Mouse (Mus musculus): ENCODE results near the gene Zbtb6. TPM values are rescaled to one million over a fixed set of nuclear protein-coding genes. Genes with fewer than 3 reads are reported as not detected.

The Zbtb6 gene
- polyA plus RNA-seq (2015; fragmentation: Illumina TruSeq; extraction: RNeasy Lipid Tissue Mini Kit (QIAGEN cat#74804); ENCODE audit: low read depth, low replicate concordance): 11.6 TPM

GRCm38 (mm10) chr2:37442611-37443591, at the start of gene Zbtb6, which contains the start of the genes Zbtb26 and Rabgap1:
Zbtb6 (minus strand) TSS chr2:37443171.
Zbtb26 (minus strand) TSS chr2:37443135.
Rabgap1 (plus strand) TSS chr2:37443279.

GRCm38 (mm10) chr2:37422306-37423304, 20.4 kb downstream of the Zbtb6 start, which contains the start of gene Rc3h2:
Rc3h2 (minus strand) TSS chr2:37422903.

Other genes with a start within 250 kb of the Zbtb6 start
- not detected for gene Olfr366, start 231.6 kb downstream of the Zbtb6 start, polyA plus RNA-seq (2015; fragmentation: Illumina TruSeq; extraction: RNeasy Lipid Tissue Mini Kit (QIAGEN cat#74804); ENCODE audit: low read depth, low replicate concordance)
- gene Olfr368, start 116.7 kb downstream of the Zbtb6 start, polyA plus RNA-seq (2015; fragmentation: Illumina TruSeq; extraction: RNeasy Lipid Tissue Mini Kit (QIAGEN cat#74804); ENCODE audit: low read depth, low replicate concordance): not detected
- 30.4 TPM for gene Pdcl, start 83.8 kb downstream of the Zbtb6 start, polyA plus RNA-seq (2015; fragmentation: Illumina TruSeq; extraction: RNeasy Lipid Tissue Mini Kit (QIAGEN cat#74804); ENCODE audit: low read depth, low replicate concordance)
- 21.8 TPM for gene Rc3h2, start 20.3 kb downstream of the Zbtb6 start, polyA plus RNA-seq (2015; fragmentation: Illumina TruSeq; extraction: RNeasy Lipid Tissue Mini Kit (QIAGEN cat#74804); ENCODE audit: low read depth, low replicate concordance)
- gene Zbtb26, start within 50 bp of the Zbtb6 start, polyA plus RNA-seq (2015; fragmentation: Illumina TruSeq; extraction: RNeasy Lipid Tissue Mini Kit (QIAGEN cat#74804); ENCODE audit: low read depth, low replicate concordance): 9.5 TPM
- gene Rabgap1, start 108 bp upstream of the Zbtb6 start, polyA plus RNA-seq (2015; fragmentation: Illumina TruSeq; extraction: RNeasy Lipid Tissue Mini Kit (QIAGEN cat#74804); ENCODE audit: low read depth, low replicate concordance): 45.6 TPM
- 2.9 TPM for gene Gpr21, start 73.2 kb upstream of the Zbtb6 start, polyA plus RNA-seq (2015; fragmentation: Illumina TruSeq; extraction: RNeasy Lipid Tissue Mini Kit (QIAGEN cat#74804); ENCODE audit: low read depth, low replicate concordance)